Mouse (Mus musculus) heart, adult 2 months (tissue): ENCODE results near the gene Trak1.
A peak's percentile ranks its signal among the peaks of the same experiment; 100 is the strongest.

ENCODE experiments used
- CTCF ChIP-seq: fragments of 200-600 bp; IDR thresholded peaks from 2 replicates; pipeline ENCODE4 v1.8.1; 2022; ENCODE audit warnings: antibody characterized with exemption, mild to moderate bottlenecking, moderate library complexity
- POLR2A ChIP-seq: fragments of 200-500 bp; IDR thresholded peaks from 2 replicates; pipeline ENCODE4 v1.6.1; 2011; ENCODE audit warnings: mild to moderate bottlenecking, low read depth, low read length, control low read depth; ENCODE audit not compliant: insufficient read depth

- TF ChIP-seq POLR2A (peak; percentile 34; the same call in 1 of the 2 replicates), CTCF (no peak)
Observed at GRCm38 (mm10) chr9:121337216-121337937, 40.1 kb downstream of the Trak1 start.
